ENCODE assay signal across 8 mouse cellular contexts in genomic region chr5:31199893-31200292, GRCm38 (mm10). TPM values are rescaled to one million over a fixed set of nuclear protein-coding genes. Genes with fewer than 3 reads are reported as not detected.
DNase-seq lines count a peak whose midpoint lies in the region; ATAC-seq lines count a peak whose summit lies in the region.

No protein-coding gene starts in this region.

- ATAC-seq in cerebellum, adult (ENCODE audit: insufficient number of reproducible peaks, low FRiP score, low TSS enrichment): no peak
- peak; percentile 11; the same call in 1 of the 2 replicates for ATAC-seq in megakaryocyte-erythroid progenitor cell, adult 5-6 weeks (replicated peaks; ENCODE audit: low FRiP score, low TSS enrichment, poor library complexity, severe bottlenecking)

- peak; percentile 22 for DNase-seq in cerebellum, adult 8-10 months
- peak; percentile 40 to 52 for DNase-seq in layer of hippocampus, postnatal 10 days (ENCODE audit: low spot score in 2 of 2)
- DNase-seq in layer of hippocampus, adult 18-20 months (ENCODE audit: low spot score in 2 of 2): no peak
- peak; percentile 30 for DNase-seq in R1 (ENCODE audit: low read depth, low spot score)
- DNase-seq in right cerebral cortex, postnatal 36 days (ENCODE audit: low spot score in 2 of 2): no peak
- no peak for DNase-seq in left cerebral cortex, adult 11 months (ENCODE audit: low spot score)

RNA-seq across cellular contexts. Expression of gene Zfp513, which starts 2.2 kb away (rescaled TPM):
- total RNA-seq in layer of hippocampus, postnatal 10 days (2021): 10 to 100 TPM; 28.9 to 33.1 TPM
- total RNA-seq in layer of hippocampus, adult 18-20 months (2021): 10 to 100 TPM; 27.1 to 28.2 TPM
- 5.3 and 5.5 TPM in 2 replicates for total RNA-seq in megakaryocyte-erythroid progenitor cell, adult 5-6 weeks (2014; fragmentation: Nextera tagmentation)
- 3.2 and 5.6 TPM in 2 replicates for total RNA-seq in megakaryocyte-erythroid progenitor cell, adult 5-6 weeks (2017)

RNA-seq across cellular contexts. Expression of gene Eif2b4, which starts 6.7 kb away (rescaled TPM):
- 10 to 100 TPM; 53.0 to 62.7 TPM for total RNA-seq in layer of hippocampus, postnatal 10 days (2021)
- 10 to 100 TPM; 39.0 to 39.5 TPM for total RNA-seq in layer of hippocampus, adult 18-20 months (2021)
- total RNA-seq in megakaryocyte-erythroid progenitor cell, adult 5-6 weeks (2014; fragmentation: Nextera tagmentation): 116 and 148 TPM in 2 replicates
- 40.0 and 59.0 TPM in 2 replicates for total RNA-seq in megakaryocyte-erythroid progenitor cell, adult 5-6 weeks (2017)

RNA-seq across cellular contexts. Expression of gene Snx17, which starts 6.9 kb away (rescaled TPM):
- 10 to 100 TPM; 77.1 to 83.3 TPM for total RNA-seq in layer of hippocampus, postnatal 10 days (2021)
- total RNA-seq in layer of hippocampus, adult 18-20 months (2021): 10 to 100 TPM; 75.2 to 81.6 TPM
- total RNA-seq in megakaryocyte-erythroid progenitor cell, adult 5-6 weeks (2014; fragmentation: Nextera tagmentation): 57.7 and 67.6 TPM in 2 replicates
- 38.9 and 48.5 TPM in 2 replicates for total RNA-seq in megakaryocyte-erythroid progenitor cell, adult 5-6 weeks (2017)

RNA-seq across cellular contexts. Expression of gene Gtf3c2, which starts 19.9 kb away (rescaled TPM):
- 10 to 100 TPM; 57.4 to 66.3 TPM for total RNA-seq in layer of hippocampus, postnatal 10 days (2021)
- 10 to 100 TPM; 57.7 to 60.9 TPM for total RNA-seq in layer of hippocampus, adult 18-20 months (2021)
- total RNA-seq in megakaryocyte-erythroid progenitor cell, adult 5-6 weeks (2014; fragmentation: Nextera tagmentation): 112 and 159 TPM in 2 replicates
- 76.4 and 80.2 TPM in 2 replicates for total RNA-seq in megakaryocyte-erythroid progenitor cell, adult 5-6 weeks (2017)

RNA-seq across cellular contexts. Expression of gene Gm29609, which starts 20.2 kb away (rescaled TPM):
- total RNA-seq in layer of hippocampus, postnatal 10 days (2021): 1 to 10 TPM; 2.2 to 2.6 TPM
- 1 to 10 TPM; 3.6 to 3.8 TPM for total RNA-seq in layer of hippocampus, adult 18-20 months (2021)
- 1.1 and 1.4 TPM in 2 replicates for total RNA-seq in megakaryocyte-erythroid progenitor cell, adult 5-6 weeks (2014; fragmentation: Nextera tagmentation)
- total RNA-seq in megakaryocyte-erythroid progenitor cell, adult 5-6 weeks (2017): 1.3 TPM in 1 of 2 replicates, not detected in the other

Comparison
In these comparisons a context has a peak if more than half of its experiments do, and no peak if none do; other contexts are left out.
1. DNase-seq: peak in cerebellum, adult 8-10 months (single experiment), layer of hippocampus, postnatal 10 days (2 of 2) and R1 (single experiment); none in layer of hippocampus, adult 18-20 months (0 of 2), right cerebral cortex, postnatal 36 days (0 of 2) and left cerebral cortex, adult 11 months (single experiment).
2. RNA of gene Zfp513, which starts 2.2 kb away (total RNA-seq): 28.9 to 33.1 TPM in layer of hippocampus, postnatal 10 days and 27.1 to 28.2 TPM in layer of hippocampus, adult 18-20 months; 3.2 to 5.6 TPM in megakaryocyte-erythroid progenitor cell, adult 5-6 weeks; every median in the first group is over 4 times any median in the second.